In genomic region chr16:37867791-37868505, GRCm38 (mm10) we compare ENCODE assay signal across 8 mouse cellular contexts. TPM values are rescaled to one million over a fixed set of nuclear protein-coding genes. Genes with fewer than 3 reads are reported as not detected.
DNase-seq lines count a peak whose midpoint lies in the region; ATAC-seq lines count a peak whose summit lies in the region.

TSS of gene Lrrc58 (plus strand) at chr16:37868389.

- under 1% methylated on average over 71 of the region's 86 CpGs for WGBS in hindbrain, embryonic 11.5 days

- H3K36me3 ChIP-seq in hindbrain, embryonic 11.5 days (ENCODE audit: control insufficient read depth, insufficient read depth, low read length) = no peaks in the 10 kb centered on the region

- H3K4me3 ChIP-seq in hindbrain, embryonic 11.5 days (ENCODE audit: low read depth, low read length) = peak within 1 kb of the TSS; percentile 97

- H3K27ac ChIP-seq in hindbrain, embryonic 11.5 days (ENCODE audit: low read depth, low read length) = peak within 1 kb of the TSS; percentile 99

- peak within 1 kb of the TSS; percentile 94 for H3K9ac ChIP-seq in hindbrain, embryonic 11.5 days (ENCODE audit: low read depth, low read length)

- H3K27me3 ChIP-seq in hindbrain, embryonic 11.5 days (ENCODE audit: control insufficient read depth, insufficient read depth, low read length) = no peaks in the 10 kb centered on the region

- ATAC-seq in hindbrain, embryonic 11.5 days (ENCODE audit: low FRiP score) = peak; percentile 94

- H3K9me3 ChIP-seq in hindbrain, embryonic 11.5 days (ENCODE audit: control insufficient read depth, low read length) = no peaks in the 10 kb centered on the region

- DNase-seq in Muller cell, postnatal 12 days (ENCODE audit: inconsistent ontology term) = peak; percentile 91
- peak; percentile 86 for DNase-seq in cerebellum, adult 8-10 months
- DNase-seq in frontal cortex, postnatal 10 days (ENCODE audit: low spot score in 2 of 2) = peak; percentile 73 to 84
- DNase-seq in hindbrain, embryonic 11.5 days (ENCODE audit: low spot score) = peak; percentile 91
- DNase-seq in layer of hippocampus, postnatal 14 days (ENCODE audit: low spot score in 2 of 2) = peak; percentile 84 to 89
- peak; percentile 90 for DNase-seq in lung, postnatal 10 days
- peak; percentile 79 for DNase-seq in ovary, postnatal 14 days (ENCODE audit: low spot score)
- peak; percentile 90 for DNase-seq in thymus, postnatal 14 days

- H3K4me2 ChIP-seq in hindbrain, embryonic 11.5 days (replicated peaks; ENCODE audit: low read depth, low read length) = peak within 1 kb of the TSS; percentile 82

- 0 out of 2 replicates have a peak, but pooled peaks cover 5% of the 10 kb centered on the region for H3K4me1 ChIP-seq in hindbrain, embryonic 11.5 days (replicated peaks; ENCODE audit: control insufficient read depth, insufficient read depth, low read length)

RNA-seq across cellular contexts. Expression of gene Lrrc58, which starts in this region (rescaled TPM):
- polyA plus RNA-seq in hindbrain, embryonic 11.5 days (2014; fragmentation: Nextera tagmentation; extraction: Ambion mirVana) = 55.8 and 63.8 TPM in 2 replicates
- 100 to 1,000 TPM; 123 to 140 TPM for total RNA-seq in layer of hippocampus, postnatal 14 days (2021)

Comparison
In these comparisons a context has a peak if more than half of its experiments do, and no peak if none do; other contexts are left out.
1. Peak in every context shown above with its lines: DNase-seq, ATAC-seq, H3K4me3 ChIP-seq and H3K27ac ChIP-seq.